Mouse (Mus musculus) T-helper 1 cell (primary cell): ENCODE results near the gene Nckipsd.

ENCODE experiments used
- in situ Hi-C: fragments of 300-600 bp; cut with MboI, MseI; formaldehyde crosslinking; loops from one replicate; pipeline ENCODE4 v1.15.1; 2025; ENCODE audit warnings: high pct_unique_total_duplicates

Gene Nckipsd

DNA sequence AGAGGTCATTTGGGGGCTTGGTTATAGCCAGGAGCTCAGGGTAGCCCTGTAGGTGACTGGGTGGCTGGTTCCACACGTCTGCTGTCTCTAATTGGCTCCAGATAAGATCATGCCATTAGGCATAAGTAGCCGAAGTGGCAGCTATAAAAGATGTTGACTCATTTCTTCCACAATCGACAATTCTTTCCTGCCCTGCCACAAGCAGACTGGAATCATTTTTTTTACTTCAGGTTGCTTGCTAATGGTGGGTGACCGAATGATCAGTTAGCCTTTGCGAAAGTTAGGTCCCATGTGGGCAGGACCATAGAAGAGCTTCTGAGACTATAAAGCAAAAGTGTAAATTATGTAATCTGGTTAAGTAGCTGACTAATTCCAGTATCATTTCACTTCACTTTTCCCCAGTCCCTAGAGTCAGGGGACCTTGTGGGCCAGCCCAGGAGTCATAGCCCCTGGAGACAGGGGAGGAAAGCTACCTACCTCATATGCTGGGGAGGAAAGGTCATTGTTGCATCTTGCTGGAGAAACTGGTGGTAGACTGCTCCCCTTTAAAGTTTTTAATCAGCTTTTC lies 9.6 kb upstream of the Nckipsd start:
- in situ Hi-C loops = no loop called here

GRCm38 (mm10) chr9:108799564-108799963 lies 8.6 kb upstream of the Nckipsd start:
- in situ Hi-C loops = no loop called here

- in situ Hi-C loops = no loop called here
Measured at GRCm38 (mm10) chr9:108805768-108806167, 2.4 kb upstream of the Nckipsd start.

DNA sequence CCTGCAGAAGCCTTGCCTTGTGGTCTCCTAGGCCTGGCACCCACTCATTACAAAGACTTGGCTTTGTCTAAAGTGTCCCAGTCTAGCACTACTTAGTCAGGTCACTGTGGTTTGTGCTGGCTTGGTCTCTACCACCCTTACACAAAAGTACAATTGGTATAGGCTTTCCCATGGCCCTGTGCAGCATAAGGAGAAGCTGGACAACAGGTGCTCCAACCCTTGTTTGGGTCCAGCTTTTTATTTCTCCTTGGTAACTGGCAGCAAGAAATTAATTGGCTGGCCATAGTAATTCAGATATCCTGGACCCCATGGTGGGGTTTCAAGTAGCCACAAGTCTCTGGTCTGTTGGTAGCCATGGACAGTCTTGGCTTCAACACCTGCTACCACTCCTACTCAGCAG lies 1.8 kb upstream of the Nckipsd start:
- in situ Hi-C loops = no loop called here

- in situ Hi-C loops = no loop called here
Measured at GRCm38 (mm10) chr9:108806831-108807230, 1.3 kb upstream of the Nckipsd start.

GRCm38 (mm10) chr9:108807674-108808073 lies 494 bp upstream of the Nckipsd start:
- in situ Hi-C loops = no loop called here

DNA sequence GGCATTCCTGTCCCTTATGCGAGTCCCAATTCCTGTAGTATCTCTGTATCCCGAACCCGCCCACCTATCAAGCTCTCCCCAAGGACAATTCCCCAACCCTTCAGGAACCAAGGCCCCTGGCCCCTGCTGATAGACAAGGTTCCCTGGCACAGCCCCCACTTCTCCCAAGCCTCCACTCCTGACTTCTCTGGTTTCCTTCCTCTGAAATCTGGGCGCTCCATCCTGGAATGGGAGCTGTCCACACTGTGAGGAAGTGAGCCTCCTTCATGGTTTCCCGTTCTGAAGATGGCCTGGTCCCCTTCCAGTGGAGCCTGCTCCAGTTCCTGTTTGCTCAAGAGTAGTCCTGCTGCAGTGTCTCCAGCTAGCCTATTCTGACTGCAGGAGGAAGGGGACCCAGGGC lies 1.0 kb downstream of the Nckipsd start:
- in situ Hi-C loops = no loop called here

DNA sequence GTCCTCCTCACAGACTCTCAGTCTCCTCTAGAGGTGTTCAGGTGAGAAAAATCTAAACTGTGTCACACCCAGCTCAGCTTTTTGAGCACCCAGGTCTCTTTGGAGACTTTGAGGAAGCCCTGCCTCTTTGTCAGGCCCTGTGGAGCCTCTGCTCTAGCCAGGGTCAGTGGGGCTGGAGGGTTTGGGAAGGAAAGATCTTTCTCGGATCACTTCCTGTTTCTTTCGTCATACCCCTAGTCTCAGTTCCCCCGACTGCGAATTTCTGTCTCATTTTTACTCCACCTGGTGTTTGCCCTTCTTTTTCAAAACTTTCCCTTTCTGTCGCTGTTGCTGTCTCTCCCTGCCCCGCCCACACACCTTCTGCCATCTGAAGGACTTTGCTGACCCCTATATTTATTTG lies 1.6 kb downstream of the Nckipsd start:
- in situ Hi-C loops = no loop called here

- in situ Hi-C loops = no loop called here
Measured at GRCm38 (mm10) chr9:108810516-108810915, 2.3 kb downstream of the Nckipsd start.

DNA sequence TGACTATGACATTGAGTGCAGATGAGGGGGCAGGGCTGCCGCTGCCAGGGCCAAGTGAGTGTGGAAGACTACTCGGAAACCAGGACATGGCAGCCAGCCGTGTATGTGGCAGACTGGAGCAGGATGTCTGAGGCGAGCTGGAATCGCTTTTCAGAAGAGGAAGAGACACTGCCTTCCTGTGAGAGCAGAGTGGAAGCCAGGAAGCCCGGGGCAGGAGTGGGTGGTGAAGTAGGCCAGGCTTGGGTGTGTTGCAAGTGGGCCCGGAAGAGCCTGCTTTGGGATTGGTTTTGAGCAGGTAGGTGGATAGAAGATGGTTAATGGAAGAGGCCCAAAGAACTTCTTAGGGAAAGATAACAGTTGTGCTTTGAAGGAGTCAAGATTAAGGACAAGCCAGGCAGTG lies 7.4 kb downstream of the Nckipsd start:
- in situ Hi-C loops = no loop called here

- in situ Hi-C loops = no loop called here
Measured at GRCm38 (mm10) chr9:108819495-108819894, 11.3 kb downstream of the Nckipsd start.

DNA sequence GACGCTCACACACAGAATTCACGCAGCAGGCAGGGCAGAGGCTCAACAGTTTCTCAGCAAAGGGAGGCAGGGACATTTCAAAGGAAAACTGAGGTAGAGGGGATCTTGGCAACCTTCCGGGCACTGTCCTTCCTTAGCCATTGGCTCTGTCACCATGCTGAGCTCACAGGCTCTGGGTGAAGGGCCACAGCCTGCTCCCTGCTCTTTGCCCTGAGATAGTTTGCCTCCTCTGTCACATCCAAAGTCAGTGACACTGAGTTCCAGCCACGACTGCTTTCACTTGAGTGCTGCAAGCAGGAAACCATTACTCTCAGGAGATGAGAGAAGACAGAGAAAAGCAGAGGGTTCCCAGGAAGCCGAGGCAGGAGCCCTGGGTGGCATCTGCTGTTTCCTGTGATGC lies 11.9 kb downstream of the Nckipsd start:
- in situ Hi-C loops = loop anchor here (10.0 kb wide), 1 partner anchor 1425 kb away; the partner anchor contains the start of gene Cspg5

DNA sequence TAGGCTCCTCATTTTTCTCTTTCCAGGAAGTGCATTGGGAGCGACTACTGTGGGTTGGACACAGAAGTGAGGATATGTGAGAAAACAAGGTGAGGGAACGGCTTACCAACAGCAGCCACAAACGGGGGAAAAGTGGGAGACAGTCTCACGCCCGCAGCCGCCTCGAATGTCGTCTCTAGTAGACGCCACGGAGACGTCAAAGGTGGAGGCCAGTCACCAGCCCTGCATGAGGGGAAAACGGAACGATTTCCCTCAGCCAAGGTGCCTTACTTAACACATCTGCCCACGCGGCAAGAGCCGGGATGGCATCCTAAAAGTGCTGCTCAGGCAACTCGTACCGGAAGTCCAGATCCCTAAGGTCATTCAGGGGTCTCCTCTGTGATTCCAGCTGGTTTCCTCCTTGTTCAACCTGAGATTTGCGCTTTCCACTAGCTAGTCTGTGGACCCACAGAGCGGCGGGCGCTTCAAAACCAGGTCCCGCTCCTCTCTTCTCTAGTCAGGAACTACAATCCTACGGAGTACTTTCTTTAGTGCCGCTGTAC lies 16.0 kb downstream of the Nckipsd start:
- in situ Hi-C loops = loop anchor here (10.0 kb wide), 1 partner anchor 1421 kb away; the partner anchor contains the start of gene Cspg5

- in situ Hi-C loops = loop anchor here (10.0 to 25.0 kb wide), 2 partner anchors 1012 to 1420 kb away; partner anchors contain the start of genes Camp, Cspg5 and Nme6
Measured at GRCm38 (mm10) chr9:108824755-108825413, 16.7 kb downstream of the Nckipsd start.

DNA sequence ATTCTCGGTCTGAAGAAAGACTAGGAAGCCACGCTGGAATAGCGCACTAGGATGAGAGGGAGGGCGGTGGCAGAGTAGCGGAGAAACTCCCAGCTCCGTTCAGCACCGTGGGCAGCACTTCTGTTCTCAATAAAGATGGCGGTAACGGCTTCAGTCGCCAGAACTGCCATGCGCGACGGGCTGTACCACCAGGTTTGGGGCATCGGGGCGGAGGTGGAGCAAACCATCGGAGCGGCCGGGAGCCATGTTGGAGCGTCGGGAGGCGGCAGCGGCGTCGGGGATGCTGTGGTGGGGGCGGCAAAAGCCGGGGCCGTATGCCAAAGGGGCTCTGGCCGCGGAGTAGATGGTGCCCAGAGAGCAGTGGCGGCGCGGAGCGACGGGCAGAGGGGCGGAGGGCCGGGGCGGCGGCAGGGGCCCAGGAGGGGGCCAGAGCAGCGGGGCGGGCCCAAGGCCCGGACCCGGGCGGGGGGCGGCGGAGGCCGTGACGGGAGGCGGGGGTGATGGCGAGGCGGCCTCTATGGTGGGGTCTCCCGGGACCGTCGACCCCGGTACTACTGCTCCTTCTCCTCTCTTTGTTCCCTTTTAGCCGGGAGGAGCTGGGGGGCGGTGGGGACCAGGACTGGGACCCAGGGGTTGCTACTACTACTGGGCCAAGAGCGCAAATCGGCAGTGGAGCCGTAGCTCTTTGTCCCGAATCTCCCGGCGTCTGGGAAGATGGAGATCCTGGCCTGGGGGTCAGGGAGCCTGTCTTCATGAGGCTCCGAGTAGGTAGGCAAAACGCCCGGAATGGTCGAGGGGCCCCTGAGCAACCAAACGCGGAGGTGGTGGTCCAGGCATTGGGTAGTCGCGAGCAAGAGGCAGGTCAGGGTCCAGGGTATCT lies 17.9 kb downstream of the Nckipsd start, which contains the start of gene Celsr3:
Gene Celsr3 (plus strand): TSS at position 501 of the 880 bp plus-strand sequence.
- in situ Hi-C loops = loop anchor here (10.0 to 25.0 kb wide), 2 partner anchors 1011 to 1419 kb away; partner anchors contain the start of genes Camp, Cspg5 and Nme6

- in situ Hi-C loops = loop anchor here (10.0 to 25.0 kb wide), 2 partner anchors 1010 to 1418 kb away; partner anchors contain the start of genes Camp, Cspg5 and Nme6
Measured at GRCm38 (mm10) chr9:108826700-108827340, 18.7 kb downstream of the Nckipsd start.

GRCm38 (mm10) chr9:108827454-108827853 lies 19.3 kb downstream of the Nckipsd start:
- in situ Hi-C loops = loop anchor here (10.0 to 25.0 kb wide), 2 partner anchors 1010 to 1417 kb away; partner anchors contain the start of genes Camp, Cspg5 and Nme6

DNA sequence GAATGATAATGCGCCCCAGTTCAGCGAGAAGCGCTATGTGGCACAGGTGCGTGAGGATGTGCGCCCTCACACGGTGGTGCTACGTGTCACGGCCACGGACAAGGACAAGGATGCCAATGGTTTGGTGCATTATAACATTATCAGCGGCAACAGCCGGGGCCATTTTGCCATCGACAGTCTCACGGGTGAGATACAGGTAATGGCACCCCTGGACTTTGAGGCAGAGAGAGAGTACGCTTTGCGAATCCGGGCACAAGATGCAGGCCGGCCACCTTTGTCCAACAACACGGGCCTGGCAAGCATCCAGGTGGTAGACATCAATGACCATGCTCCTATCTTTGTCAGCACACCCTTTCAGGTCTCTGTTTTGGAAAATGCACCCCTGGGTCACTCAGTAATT lies 19.7 kb downstream of the Nckipsd start:
- in situ Hi-C loops = loop anchor here (10.0 to 25.0 kb wide), 2 partner anchors 1009 to 1417 kb away; partner anchors contain the start of genes Camp, Cspg5 and Nme6

DNA sequence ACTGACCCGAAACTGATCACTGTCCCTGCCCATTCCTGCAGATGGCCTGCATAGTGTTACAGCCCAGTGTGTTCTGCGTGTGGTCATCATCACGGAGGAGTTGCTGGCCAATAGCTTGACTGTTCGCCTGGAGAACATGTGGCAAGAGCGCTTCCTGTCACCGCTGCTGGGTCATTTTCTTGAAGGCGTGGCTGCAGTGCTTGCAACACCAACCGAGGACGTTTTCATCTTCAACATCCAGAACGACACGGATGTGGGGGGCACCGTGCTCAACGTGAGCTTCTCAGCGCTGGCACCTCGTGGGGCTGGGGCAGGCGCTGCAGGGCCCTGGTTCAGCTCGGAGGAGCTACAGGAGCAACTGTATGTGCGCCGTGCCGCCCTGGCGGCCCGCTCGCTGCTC lies 23.5 kb downstream of the Nckipsd start:
- in situ Hi-C loops = loop anchor here (25.0 kb wide), 1 partner anchor 1006 kb away; the partner anchor contains the start of genes Camp and Nme6

GRCm38 (mm10) chr9:108832390-108833108 lies 24.4 kb downstream of the Nckipsd start:
- in situ Hi-C loops = loop anchor here (25.0 kb wide), 1 partner anchor 1005 kb away; the partner anchor contains the start of genes Camp and Nme6
